Mouse (Mus musculus): ENCODE results near the gene Sbds.

DNA sequence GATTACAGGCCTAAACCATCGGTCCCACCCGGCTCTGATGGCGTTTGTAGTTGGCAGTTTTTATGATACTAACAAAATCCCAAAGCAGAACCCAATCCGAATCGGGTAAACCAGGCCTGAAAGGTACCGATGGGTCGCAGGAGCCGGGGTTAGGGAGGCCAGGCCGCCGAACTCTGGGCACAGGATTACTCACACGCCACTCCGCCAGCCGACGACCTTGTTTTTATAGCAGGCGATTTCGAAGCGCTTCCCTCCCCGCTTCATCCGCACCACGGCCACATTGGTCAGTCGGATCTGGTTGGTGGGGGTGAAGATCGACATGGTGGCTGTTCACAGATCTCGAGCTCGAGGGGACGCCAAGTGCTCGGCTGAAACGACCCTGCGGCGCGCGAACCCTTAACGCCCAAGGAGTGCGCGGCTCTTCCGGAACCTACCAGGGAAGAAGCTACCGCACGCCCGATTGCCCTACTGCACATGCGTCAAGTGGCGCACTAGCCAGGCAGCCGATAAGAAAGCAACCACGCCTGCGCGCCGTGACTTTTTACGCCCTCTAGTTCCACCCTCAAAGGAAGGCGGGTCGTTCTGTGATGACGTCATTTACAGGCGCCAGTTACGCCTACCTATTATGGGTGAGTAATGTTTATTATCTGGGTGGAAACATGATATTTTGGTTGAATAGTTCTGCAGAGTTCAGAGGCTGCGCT is at the start of gene Sbds, which contains the start of gene Tyw1:
- TF ChIP-seq POLR2A (IDR thresholded peaks at IDR 0.05; ENCODE audit: insufficient read length, low read depth): peak; percentile 98
- TF ChIP-seq E2F4 (IDR thresholded peaks at IDR 0.05; ENCODE audit: insufficient read depth): no peak
- no peak for TF ChIP-seq USF1 (IDR thresholded peaks at IDR 0.05; ENCODE audit: low read depth)
- TF ChIP-seq TCF12 (IDR thresholded peaks at IDR 0.05; ENCODE audit: insufficient read depth, poor library complexity, severe bottlenecking): no peak
- TF ChIP-seq SRF (IDR thresholded peaks at IDR 0.05; ENCODE audit: control insufficient read depth, insufficient read length, low read depth): peak; percentile 86
- peak; percentile 98 for TF ChIP-seq POLR2AphosphoS2 (IDR thresholded peaks at IDR 0.05; ENCODE audit: insufficient read length, low read depth)

All from myocyte (in vitro differentiated cells).